Mouse (Mus musculus) thymus, adult 2 months (tissue): ENCODE measurements around the gene Hepacam2. TPM values are rescaled to one million over a fixed set of nuclear protein-coding genes. Genes with fewer than 3 reads are reported as not detected.

Source experiments
- DNase-seq: peaks from one replicate; pipeline ENCODE4 v3.0.0; 2021
- H3K27ac ChIP-seq: fragments of 200-500 bp; 2 replicates; pipeline ENCODE4 v1.5.1; 2012; ENCODE audit warnings: low read length, control low read depth; ENCODE audit not compliant: control insufficient read depth, insufficient read depth
- H3K27me3 ChIP-seq: fragments of 200-500 bp; 2 replicates; pipeline ENCODE4 v1.6.1; 2012; ENCODE audit warnings: mild to moderate bottlenecking, low read length, moderate library complexity, mixed read lengths; ENCODE audit not compliant: control insufficient read depth, insufficient read depth
- H3K36me3 ChIP-seq: fragments of 200-500 bp; 2 replicates; pipeline ENCODE4 v1.6.1; 2012; ENCODE audit warnings: mild to moderate bottlenecking, low read length, moderate library complexity; ENCODE audit not compliant: control insufficient read depth, insufficient read depth
- H3K4me1 ChIP-seq: fragments of 200-500 bp; replicated peaks from 2 replicates; pipeline ENCODE4 v1.6.1; 2012; ENCODE audit warnings: low read length; ENCODE audit not compliant: control insufficient read depth, insufficient read depth
- H3K4me3 ChIP-seq: fragments of 200-500 bp; 2 replicates; pipeline ENCODE4 v1.5.1; 2012; ENCODE audit warnings: mild to moderate bottlenecking, low read length, control low read depth, moderate library complexity; ENCODE audit not compliant: control insufficient read depth, insufficient read depth
- CTCF ChIP-seq: fragments of 200-500 bp; IDR thresholded peaks from 2 replicates; pipeline ENCODE4 v1.5.1; 2012; ENCODE audit warnings: mild to moderate bottlenecking, control low read depth, low read length, moderate library complexity, borderline replicate concordance; ENCODE audit not compliant: control insufficient read depth, poor library complexity, insufficient read depth; ENCODE audit errors: extremely low read depth
- POLR2A ChIP-seq: fragments of 200-500 bp; IDR thresholded peaks from 2 replicates; pipeline ENCODE4 v1.6.1; 2012; ENCODE audit warnings: mild to moderate bottlenecking, low read length, control low read depth, moderate library complexity; ENCODE audit not compliant: control insufficient read depth, poor library complexity, insufficient read depth; ENCODE audit errors: extremely low read depth
- WGBS: fragments of 180-500 bp; shearing (Covaris S2); methylation state at CpG from one replicate; pipeline ENCODE4 v1.1.7; 2018; 5-methylcytosine and 5-hydroxymethylcytosine counted together
- polyA plus RNA-seq: library from polyadenylated mRNA; depleted of rRNA; stranded (reverse); fragments of >200 nt; gene quantifications from 2 replicates; pipeline ENCODE4 v1.2.3, GENCODE M21; 2012; rRNA removed

Hepacam2 gene
- 3.0 and 4.4 TPM in 2 replicates for polyA plus RNA-seq

DNA sequence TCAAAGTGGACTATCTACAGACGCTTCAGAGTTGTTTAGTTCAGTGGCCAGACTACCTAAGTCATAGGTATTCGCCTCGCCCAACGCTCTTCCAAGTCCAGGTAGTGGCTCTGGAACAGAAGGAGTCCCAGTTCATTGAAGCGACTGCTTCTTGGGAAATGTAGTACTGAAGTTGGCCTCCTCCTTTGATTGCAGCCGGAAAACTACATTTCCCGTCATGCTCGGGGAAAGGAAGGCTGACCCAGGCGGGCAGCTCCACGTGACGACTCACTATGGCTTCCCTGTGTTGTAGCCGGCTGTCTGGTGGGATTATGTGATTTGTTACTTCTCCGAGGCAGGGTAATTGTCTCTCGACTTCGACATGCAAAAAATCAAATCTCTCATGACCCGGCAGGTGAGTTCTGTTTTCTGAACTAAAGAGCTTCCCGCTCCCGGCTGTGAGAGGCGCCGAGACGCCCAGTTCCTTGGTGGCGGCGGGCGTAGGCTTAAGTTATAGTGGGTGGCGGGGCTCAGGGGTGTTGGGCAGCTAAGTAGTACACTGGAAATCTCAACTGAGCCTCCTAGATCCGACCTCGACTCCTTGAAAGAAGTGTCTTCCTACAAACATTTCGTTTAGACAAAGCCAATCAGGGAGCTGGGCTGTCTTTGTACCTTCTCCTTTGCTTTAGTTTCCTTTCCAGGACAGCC is at the start of gene Hepacam2, which contains the start of gene Vps50:
TSS of gene Hepacam2 (minus strand) at position 137 of the 687 bp plus-strand sequence.
TSS of gene Vps50 (plus strand) at position 221 of the 687 bp plus-strand sequence.
- peak within 1 kb of the TSS; percentile 59 for H3K4me3 ChIP-seq
- peaks cover 6% of the 10 kb centered on the region for H3K4me1 ChIP-seq
- DNase-seq = peak; percentile 90
- H3K27me3 ChIP-seq = no peaks in the 10 kb centered on the region
- no peak within 1 kb of the TSS for H3K27ac ChIP-seq
- no peaks in the 10 kb centered on the region for H3K36me3 ChIP-seq
- 2% methylated on average over 28 of the region's 28 CpGs for WGBS
- TF ChIP-seq POLR2A (no peak), CTCF (0 out of 2 replicates have a peak, but pooled peaks have one; percentile 24)

GRCm38 (mm10) chr6:3544970-3545369 is 46.9 kb upstream of the Hepacam2 start:
- DNase-seq = no peak
- Histone ChIP-seq H3K27ac (no peak overlapping the region), H3K27me3 (no peaks in the 10 kb centered on the region), H3K4me1 (no peaks in the 10 kb centered on the region), H3K36me3 (no peaks in the 10 kb centered on the region), H3K4me3 (no peak overlapping the region)
- 100% methylated on average over 1 of the region's 1 CpGs for WGBS
- TF ChIP-seq CTCF (no peak), POLR2A (no peak)

- Histone ChIP-seq H3K27ac (no peak overlapping the region), H3K4me3 (no peak overlapping the region), H3K36me3 (no peaks in the 10 kb centered on the region), H3K4me1 (no peaks in the 10 kb centered on the region), H3K27me3 (no peaks in the 10 kb centered on the region)
- 92% methylated on average over 4 of the region's 4 CpGs for WGBS
- TF ChIP-seq POLR2A = no peak
- no peak for TF ChIP-seq CTCF
- no peak for DNase-seq
These were observed 45.8 kb upstream of the Hepacam2 start for GRCm38 (mm10) chr6:3543862-3544261.

DNA sequence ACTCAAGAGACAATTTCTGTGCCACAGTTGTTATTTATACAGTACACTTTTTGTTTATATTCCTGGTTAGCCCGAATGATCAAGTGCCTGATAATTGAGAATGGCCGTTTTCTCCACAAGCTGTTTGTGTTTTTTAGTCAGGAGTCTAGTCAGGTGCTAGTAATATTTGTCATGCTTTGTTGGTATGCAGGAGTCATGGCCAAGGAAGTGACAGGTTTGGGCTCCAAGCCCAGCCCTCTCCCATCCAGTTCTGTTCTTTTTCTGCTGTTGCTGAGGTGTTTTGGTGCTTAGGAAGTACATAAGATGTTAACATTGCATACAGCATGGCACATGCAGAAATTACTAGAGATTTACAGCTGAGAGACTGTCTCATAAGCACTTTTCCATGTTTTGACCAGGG is 41.4 kb upstream of the Hepacam2 start:
- Histone ChIP-seq H3K4me1 (no peaks in the 10 kb centered on the region), H3K36me3 (no peaks in the 10 kb centered on the region), H3K4me3 (no peak overlapping the region), H3K27ac (no peak overlapping the region), H3K27me3 (no peaks in the 10 kb centered on the region)
- TF ChIP-seq CTCF = no peak
- no peak for TF ChIP-seq POLR2A
- no peak for DNase-seq
- WGBS = 98% methylated on average over 2 of the region's 2 CpGs

DNA sequence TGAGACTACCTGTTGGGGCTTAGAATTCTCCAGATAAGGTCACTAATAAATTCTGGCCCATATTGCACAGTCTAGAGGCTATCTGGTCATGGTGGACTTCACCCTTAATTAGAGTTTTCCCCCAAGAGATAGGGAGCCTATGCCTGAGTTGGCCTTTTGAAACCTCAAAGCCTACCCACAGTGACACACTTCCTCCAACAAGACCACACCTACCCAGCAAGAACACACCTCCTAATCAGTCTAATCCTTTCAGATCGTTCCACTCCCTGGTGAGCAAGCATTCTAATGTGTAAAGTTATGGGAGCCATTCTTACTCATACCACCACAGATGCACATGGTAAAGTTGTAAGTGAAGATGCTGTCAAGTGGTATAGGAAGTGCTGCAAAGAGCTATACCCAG is 38.0 kb upstream of the Hepacam2 start:
- H3K4me3 ChIP-seq = no peak overlapping the region
- no peaks in the 10 kb centered on the region for H3K4me1 ChIP-seq
- no peak overlapping the region for H3K27ac ChIP-seq
- no peaks in the 10 kb centered on the region for H3K27me3 ChIP-seq
- no peak for TF ChIP-seq POLR2A
- TF ChIP-seq CTCF = no peak
- H3K36me3 ChIP-seq = no peaks in the 10 kb centered on the region
- WGBS = 31% methylated on average over 1 of the region's 1 CpGs
- DNase-seq = no peak

DNA sequence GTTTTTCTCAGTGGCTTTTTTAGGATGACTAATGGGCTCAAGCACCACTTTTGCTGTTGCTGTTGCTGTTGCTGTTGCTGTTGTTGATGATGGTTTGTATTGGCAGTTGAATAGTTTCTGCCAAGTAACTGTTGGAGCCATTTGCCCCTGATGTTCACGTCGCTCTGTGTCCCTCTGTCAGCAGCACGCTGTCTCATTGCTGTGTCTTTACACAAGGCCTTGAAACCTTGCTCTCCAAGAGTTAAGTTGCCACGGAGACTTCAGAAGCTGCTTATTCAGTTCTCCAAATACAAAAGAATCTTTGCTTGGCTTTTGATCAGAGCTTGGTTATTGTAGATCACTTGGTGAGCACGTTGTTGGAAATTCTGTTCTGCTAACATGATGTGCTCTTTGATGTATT is 33.3 kb upstream of the Hepacam2 start:
- WGBS = 94% methylated on average over 5 of the region's 5 CpGs
- no peaks in the 10 kb centered on the region for H3K4me1 ChIP-seq
- no peak for DNase-seq
- TF ChIP-seq POLR2A (no peak), CTCF (no peak)
- no peaks in the 10 kb centered on the region for H3K36me3 ChIP-seq
- H3K27ac ChIP-seq = no peak overlapping the region
- H3K27me3 ChIP-seq = no peaks in the 10 kb centered on the region
- no peak overlapping the region for H3K4me3 ChIP-seq
